Mouse (Mus musculus): ENCODE results near the gene St7l. TPM values are rescaled to one million over a fixed set of nuclear protein-coding genes. Genes with fewer than 3 reads are reported as not detected.

The St7l gene
- polyA plus RNA-seq, 1 experiment from 2014 or later: 20.8 TPM

DNA sequence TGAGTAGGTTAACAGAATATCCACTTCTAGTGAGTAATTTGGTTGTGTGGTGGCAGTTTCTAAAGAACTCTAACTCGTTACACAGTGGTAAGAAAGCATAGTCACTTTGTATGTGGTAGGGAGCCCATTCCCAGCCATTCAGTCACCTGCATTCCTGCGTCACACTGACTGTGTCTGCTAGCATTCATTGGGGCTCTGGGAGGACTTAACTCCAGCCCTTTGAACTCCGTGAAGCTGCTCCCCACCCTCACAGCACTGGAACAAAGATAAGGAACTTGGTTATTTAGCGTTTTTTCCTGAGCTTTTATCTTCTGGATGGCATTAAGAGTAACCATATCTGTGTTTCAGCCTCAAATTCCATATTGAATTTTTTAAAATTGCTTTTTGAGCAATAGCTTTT is 74.5 kb downstream of the St7l start:
- H3K4me2 ChIP-seq (replicated peaks; ENCODE audit: low read depth): no peak overlapping the region
- DNase-seq (ENCODE audit: low spot score) (no peak), ATAC-seq (ENCODE audit: low FRiP score, low TSS enrichment) (no peak)
- H3K4me3 ChIP-seq (ENCODE audit: low read depth, low read length): no peak overlapping the region
- no peak overlapping the region for H3K9ac ChIP-seq (ENCODE audit: low read length)
- no peak for TF ChIP-seq CTCF (IDR thresholded peaks at IDR 0.05; ENCODE audit: low read depth)
- TF ChIP-seq EP300 (optimal IDR thresholded peaks at IDR 0.05): no peak
- H3K9me3 ChIP-seq (ENCODE audit: control insufficient read depth, low read length): no peaks in the 10 kb centered on the region
- no peak overlapping the region for H3K27ac ChIP-seq (replicated peaks)
- WGBS: 51% methylated on average over 4 of the region's 4 CpGs
- H3K4me1 ChIP-seq (replicated peaks; ENCODE audit: control insufficient read depth, insufficient read depth): no peaks in the 10 kb centered on the region
- no peaks in the 10 kb centered on the region for H3K27me3 ChIP-seq (ENCODE audit: control insufficient read depth, insufficient read depth, low read length)
- H3K36me3 ChIP-seq (ENCODE audit: control insufficient read depth, insufficient read depth, low read length): 0 out of 2 replicates have a peak, but pooled peaks cover 7% of the 10 kb centered on the region

DNA sequence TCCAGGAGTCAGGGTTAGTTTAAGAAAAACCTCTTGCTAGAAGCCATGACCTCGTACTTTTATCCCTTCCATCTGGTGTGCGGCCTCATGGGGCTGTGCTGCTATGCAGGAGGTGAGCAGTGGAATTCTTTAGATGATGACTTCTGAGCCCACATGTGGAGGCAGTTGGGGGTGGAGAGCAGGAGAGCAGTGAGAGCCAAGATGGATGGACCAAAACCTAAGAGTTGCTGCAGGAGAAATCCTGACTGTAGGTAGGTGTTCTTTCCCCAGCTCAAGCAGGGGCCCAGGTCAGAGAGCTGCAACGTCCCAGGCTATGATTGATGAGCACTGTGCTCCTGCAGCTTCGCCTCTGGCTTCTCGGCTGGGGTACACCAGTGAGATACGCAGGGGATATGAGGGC is 76.9 kb downstream of the St7l start:
- 42% methylated on average over 6 of the region's 6 CpGs for WGBS
- Histone ChIP-seq H3K9me3 (ENCODE audit: control insufficient read depth, low read length) (no peaks in the 10 kb centered on the region), H3K4me2 (replicated peaks; ENCODE audit: low read depth) (no peak overlapping the region), H3K36me3 (ENCODE audit: control insufficient read depth, insufficient read depth, low read length) (0 out of 2 replicates have a peak, but pooled peaks cover 4% of the 10 kb centered on the region), H3K9ac (ENCODE audit: low read length) (no peak overlapping the region), H3K4me3 (ENCODE audit: low read depth, low read length) (no peak overlapping the region), H3K27me3 (ENCODE audit: control insufficient read depth, insufficient read depth, low read length) (no peaks in the 10 kb centered on the region), H3K4me1 (replicated peaks; ENCODE audit: control insufficient read depth, insufficient read depth) (no peaks in the 10 kb centered on the region), H3K27ac (replicated peaks) (no peak overlapping the region)
- DNase-seq (ENCODE audit: low spot score) (no peak), ATAC-seq (ENCODE audit: low FRiP score, low TSS enrichment) (no peak)
- TF ChIP-seq CTCF (IDR thresholded peaks at IDR 0.05; ENCODE audit: low read depth) (no peak), EP300 (optimal IDR thresholded peaks at IDR 0.05) (no peak)

DNA sequence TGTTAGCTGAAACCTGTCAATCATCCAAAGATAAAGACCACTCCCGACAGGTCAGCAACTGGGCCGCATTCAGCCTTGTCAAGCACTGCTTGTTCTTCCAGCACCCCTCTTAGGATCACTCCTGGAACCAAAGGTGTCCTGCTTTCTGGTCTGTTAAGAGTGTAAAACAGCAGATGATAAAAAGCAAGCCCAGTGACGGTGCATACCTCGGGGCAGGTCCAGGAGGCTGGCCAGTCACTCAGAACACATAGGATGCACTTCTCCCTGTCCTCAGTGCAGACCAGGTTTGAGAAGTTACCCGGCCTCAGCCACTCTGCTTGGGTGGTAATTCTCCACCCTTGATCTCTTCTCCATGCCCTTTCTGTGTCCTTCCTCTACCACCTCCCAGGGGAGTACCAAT is 78.9 kb downstream of the St7l start:
- no peak for DNase-seq (ENCODE audit: low spot score)

DNA sequence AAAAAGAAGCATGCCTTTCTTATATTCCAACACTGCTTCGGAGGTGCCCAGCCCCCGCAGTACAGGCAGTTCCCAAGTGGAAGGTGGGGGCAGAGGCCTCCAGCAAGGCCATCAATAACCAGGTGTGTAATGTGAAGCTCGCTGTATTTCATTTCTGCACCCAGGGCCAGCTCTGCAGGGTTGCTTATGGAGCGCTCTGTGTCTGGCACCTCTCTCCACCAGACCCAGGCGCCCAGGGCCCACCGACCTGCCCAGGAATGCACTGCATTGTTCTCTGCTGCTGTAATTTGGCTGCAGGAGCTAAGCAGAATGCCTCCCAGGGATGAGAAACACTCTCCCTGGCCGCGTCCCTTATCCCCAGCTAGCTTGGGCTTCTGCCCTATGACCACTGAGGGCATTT is 79.5 kb downstream of the St7l start:
- 50% methylated on average over 8 of the region's 8 CpGs for WGBS

More for the DNA sequence above, 78.9 kb downstream of the St7l start:
- no peak overlapping the region for H3K27ac ChIP-seq (replicated peaks)
- H3K4me3 ChIP-seq (ENCODE audit: low read depth, low read length): no peak overlapping the region
- WGBS: 63% methylated on average over 5 of the region's 5 CpGs
- H3K27me3 ChIP-seq (ENCODE audit: control insufficient read depth, insufficient read depth, low read length): no peaks in the 10 kb centered on the region
- no peaks in the 10 kb centered on the region for H3K4me1 ChIP-seq (replicated peaks; ENCODE audit: control insufficient read depth, insufficient read depth)
- TF ChIP-seq CTCF (IDR thresholded peaks at IDR 0.05; ENCODE audit: low read depth) (no peak), EP300 (optimal IDR thresholded peaks at IDR 0.05) (no peak)
- H3K4me2 ChIP-seq (replicated peaks; ENCODE audit: low read depth): no peak overlapping the region
- no peak for ATAC-seq (ENCODE audit: low FRiP score, low TSS enrichment)
- H3K36me3 ChIP-seq (ENCODE audit: control insufficient read depth, insufficient read depth, low read length): peaks cover 8% of the 10 kb centered on the region; the same call in 1 of the 2 replicates
- no peak overlapping the region for H3K9ac ChIP-seq (ENCODE audit: low read length)
- no peaks in the 10 kb centered on the region for H3K9me3 ChIP-seq (ENCODE audit: control insufficient read depth, low read length)

DNA sequence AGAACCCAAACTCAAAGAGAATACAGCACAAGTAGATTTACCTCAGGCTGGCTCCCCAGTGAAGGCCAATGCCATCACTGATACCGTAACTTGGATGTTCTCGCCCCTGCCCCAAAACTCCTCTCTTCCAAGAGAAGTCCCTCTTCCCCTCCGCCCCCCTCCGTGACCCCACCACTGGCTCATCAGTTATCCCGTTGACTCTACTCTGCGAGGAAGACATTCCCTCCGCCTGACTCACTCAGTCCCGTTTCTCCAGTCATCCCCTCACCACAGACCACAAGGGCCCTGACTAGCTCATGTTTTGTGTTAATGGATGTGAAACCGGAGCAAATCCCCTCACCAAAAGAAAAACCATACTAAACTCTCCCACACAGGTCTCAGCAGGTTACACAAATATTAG is 81.1 kb downstream of the St7l start:
- ATAC-seq (ENCODE audit: low FRiP score, low TSS enrichment): peak; percentile 50; the same call in 1 of the 2 replicates
- 46% methylated on average over 9 of the region's 9 CpGs for whole genome bisulfite sequencing
- H3K27me3 ChIP-seq (ENCODE audit: control insufficient read depth, insufficient read depth, low read length): no peaks in the 10 kb centered on the region

More for the DNA sequence above, 79.5 kb downstream of the St7l start:
- H3K4me1 ChIP-seq (replicated peaks; ENCODE audit: control insufficient read depth, insufficient read depth): no peaks in the 10 kb centered on the region
- no peaks in the 10 kb centered on the region for H3K27me3 ChIP-seq (ENCODE audit: control insufficient read depth, insufficient read depth, low read length)
- TF ChIP-seq CTCF (IDR thresholded peaks at IDR 0.05; ENCODE audit: low read depth): no peak
- TF ChIP-seq EP300 (optimal IDR thresholded peaks at IDR 0.05): no peak
- H3K27ac ChIP-seq (replicated peaks): 0 out of 2 replicates have a peak overlapping the region, but pooled peaks have one; percentile 13
- H3K4me2 ChIP-seq (replicated peaks; ENCODE audit: low read depth): no peak overlapping the region
- DNase-seq (ENCODE audit: low spot score) (no peak), ATAC-seq (ENCODE audit: low FRiP score, low TSS enrichment) (0 out of 2 replicates have a peak, but pooled peaks have one; percentile 28)
- H3K9me3 ChIP-seq (ENCODE audit: control insufficient read depth, low read length): no peaks in the 10 kb centered on the region
- H3K4me3 ChIP-seq (ENCODE audit: low read depth, low read length): no peak overlapping the region
- no peak overlapping the region for H3K9ac ChIP-seq (ENCODE audit: low read length)
- H3K36me3 ChIP-seq (ENCODE audit: control insufficient read depth, insufficient read depth, low read length): peaks cover 8% of the 10 kb centered on the region; the same call in 1 of the 2 replicates

DNA sequence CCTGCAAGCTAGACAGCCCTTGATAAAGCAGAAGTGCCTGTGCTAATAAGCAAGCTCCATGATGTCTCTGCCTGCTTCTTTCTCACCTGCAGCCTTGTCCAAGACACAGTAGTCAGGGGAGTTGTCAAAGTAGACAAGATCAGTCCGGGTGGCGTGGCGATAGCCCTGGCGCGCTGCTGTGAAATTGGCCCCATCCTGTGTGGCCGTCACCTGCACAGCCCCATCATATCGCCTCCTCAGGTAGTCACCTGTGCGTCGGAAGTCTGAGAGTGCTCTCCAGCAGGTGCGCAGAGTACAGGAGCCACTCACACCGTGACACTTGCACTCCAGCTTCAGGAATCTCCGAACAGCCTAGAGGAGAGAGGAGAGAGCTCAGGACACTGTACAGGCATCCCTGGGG is 87.1 kb downstream of the St7l start:
- no peak overlapping the region for H3K4me3 ChIP-seq (ENCODE audit: low read depth, low read length)

More for the DNA sequence above, 81.1 kb downstream of the St7l start:
- Histone ChIP-seq H3K27ac (replicated peaks) (peak overlapping the region; percentile 45; the same call in 1 of the 2 replicates), H3K4me3 (ENCODE audit: low read depth, low read length) (no peak overlapping the region), H3K9me3 (ENCODE audit: control insufficient read depth, low read length) (no peaks in the 10 kb centered on the region), H3K4me2 (replicated peaks; ENCODE audit: low read depth) (no peak overlapping the region), H3K9ac (ENCODE audit: low read length) (no peak overlapping the region), H3K4me1 (replicated peaks; ENCODE audit: control insufficient read depth, insufficient read depth) (no peaks in the 10 kb centered on the region), H3K36me3 (ENCODE audit: control insufficient read depth, insufficient read depth, low read length) (peaks cover 8% of the 10 kb centered on the region; the same call in 1 of the 2 replicates)
- DNase-seq (ENCODE audit: low spot score): no peak
- no peak for TF ChIP-seq EP300 (optimal IDR thresholded peaks at IDR 0.05)
- no peak for TF ChIP-seq CTCF (IDR thresholded peaks at IDR 0.05; ENCODE audit: low read depth)

More for the DNA sequence above, 87.1 kb downstream of the St7l start:
- WGBS: 96% methylated on average over 12 of the region's 12 CpGs
- Histone ChIP-seq H3K4me1 (replicated peaks; ENCODE audit: control insufficient read depth, insufficient read depth) (no peaks in the 10 kb centered on the region), H3K27ac (replicated peaks) (no peak overlapping the region), H3K9me3 (ENCODE audit: control insufficient read depth, low read length) (no peaks in the 10 kb centered on the region), H3K4me2 (replicated peaks; ENCODE audit: low read depth) (no peak overlapping the region), H3K9ac (ENCODE audit: low read length) (no peak overlapping the region), H3K27me3 (ENCODE audit: control insufficient read depth, insufficient read depth, low read length) (no peaks in the 10 kb centered on the region), H3K36me3 (ENCODE audit: control insufficient read depth, insufficient read depth, low read length) (peaks cover 13% of the 10 kb centered on the region; the same call in 1 of the 2 replicates)
- ATAC-seq (ENCODE audit: low FRiP score, low TSS enrichment): no peak
- TF ChIP-seq EP300 (optimal IDR thresholded peaks at IDR 0.05) (no peak), CTCF (IDR thresholded peaks at IDR 0.05; ENCODE audit: low read depth) (no peak)
- DNase-seq (ENCODE audit: low spot score): no peak

Data from stomach, postnatal 0 days (tissue).